Mouse (Mus musculus) embryonic facial prominence, embryonic 13.5 days (tissue): ENCODE results near the gene Vipr1. TPM values are rescaled to one million over a fixed set of nuclear protein-coding genes. Genes with fewer than 3 reads are reported as not detected.
A peak's percentile ranks its signal among the peaks of the same experiment; 100 is the strongest.

Experiments
- ATAC-seq: fragments of 200-750 bp; cut with Nextera tagmentation; 2 replicates; pipeline ENCODE4 v1.8.0; 2017; ENCODE audit warnings: low read depth; ENCODE audit not compliant: insufficient number of reproducible peaks, insufficient read depth, low FRiP score, low TSS enrichment
- H3K27ac ChIP-seq: fragments of 300-500 bp; sonication (generic); 2 replicates; pipeline ENCODE4 v1.5.1; 2015; ENCODE audit warnings: moderate library complexity, mild to moderate bottlenecking, inconsistent platforms
- H3K27me3 ChIP-seq: fragments of 300-500 bp; sonication (generic); 2 replicates; pipeline ENCODE4 v1.6.1; 2015; ENCODE audit warnings: mild to moderate bottlenecking, inconsistent platforms
- H3K36me3 ChIP-seq: fragments of 300-500 bp; sonication (generic); 2 replicates; pipeline ENCODE4 v1.6.1; 2015; ENCODE audit warnings: mild to moderate bottlenecking, inconsistent platforms
- H3K4me1 ChIP-seq: fragments of 300-500 bp; sonication (generic); 2 replicates; pipeline ENCODE4 v1.6.1; 2015; ENCODE audit warnings: inconsistent platforms
- H3K4me2 ChIP-seq: fragments of 300-500 bp; sonication (generic); 2 replicates; pipeline ENCODE4 v1.6.1; 2015; ENCODE audit warnings: moderate library complexity, mild to moderate bottlenecking, inconsistent platforms
- H3K4me3 ChIP-seq: fragments of 300-500 bp; sonication (generic); 2 replicates; pipeline ENCODE4 v1.5.1; 2015; ENCODE audit warnings: mild to moderate bottlenecking, inconsistent platforms
- H3K9ac ChIP-seq: fragments of 300-500 bp; sonication (generic); 2 replicates; pipeline ENCODE4 v1.6.1; 2015; ENCODE audit warnings: mild to moderate bottlenecking, inconsistent platforms
- H3K9me3 ChIP-seq: fragments of 300-500 bp; sonication (generic); 2 replicates; pipeline ENCODE4 v1.6.1; 2016; ENCODE audit warnings: inconsistent platforms
- WGBS: fragments of 180-500 bp; shearing (Covaris S2); methylation state at CpG from one replicate; pipeline ENCODE4 v1.1.7; 2015; ENCODE audit warnings: mixed read lengths; 5-methylcytosine and 5-hydroxymethylcytosine counted together
- polyA plus RNA-seq: library from polyadenylated mRNA; unstranded; fragments of >200 nt; fragmentation: Nextera tagmentation; extraction: Ambion mirVana; gene quantifications from 2 replicates; pipeline ENCODE4 v1.2.1, GENCODE M21; 2015

Vipr1 gene
- polyA plus RNA-seq, 1 experiment from 2014 or later, result 0.67 TPM

GRCm38 (mm10) chr9:121664104-121664503 is 21.6 kb downstream of the Vipr1 start:
- H3K4me1 ChIP-seq, result peaks cover 1% of the 10 kb centered on the region
- no peaks in the 10 kb centered on the region for H3K9me3 ChIP-seq
- peaks cover 32% of the 10 kb centered on the region for H3K27me3 ChIP-seq
- no peak overlapping the region for H3K9ac ChIP-seq
- WGBS, result 80% methylated on average over 5 of the region's 5 CpGs
- H3K4me3 ChIP-seq, result no peak overlapping the region
- ATAC-seq, result no peak
- no peaks in the 10 kb centered on the region for H3K36me3 ChIP-seq
- H3K4me2 ChIP-seq, result no peak overlapping the region
- no peak overlapping the region for H3K27ac ChIP-seq

GRCm38 (mm10) chr9:121666957-121667630 is 24.6 kb downstream of the Vipr1 start:
- peaks cover 53% of the 10 kb centered on the region for H3K27me3 ChIP-seq
- H3K9me3 ChIP-seq, result no peaks in the 10 kb centered on the region
- H3K9ac ChIP-seq, result no peak overlapping the region
- no peak for ATAC-seq
- 75% methylated on average over 16 of the region's 16 CpGs for WGBS
- no peak overlapping the region for H3K4me2 ChIP-seq
- peaks cover 13% of the 10 kb centered on the region for H3K4me1 ChIP-seq
- no peak overlapping the region for H3K27ac ChIP-seq
- H3K36me3 ChIP-seq, result no peaks in the 10 kb centered on the region
- H3K4me3 ChIP-seq, result no peak overlapping the region

GRCm38 (mm10) chr9:121667822-121668221 is 25.3 kb downstream of the Vipr1 start:
- Histone ChIP-seq H3K36me3 (no peaks in the 10 kb centered on the region), H3K4me1 (peaks cover 17% of the 10 kb centered on the region), H3K27ac (no peak overlapping the region), H3K9me3 (no peaks in the 10 kb centered on the region), H3K4me3 (no peak overlapping the region), H3K27me3 (peaks cover 53% of the 10 kb centered on the region), H3K4me2 (no peak overlapping the region), H3K9ac (no peak overlapping the region)
- 0 out of 2 replicates have a peak, but pooled peaks have one; percentile 23 for ATAC-seq
- 77% methylated on average over 11 of the region's 11 CpGs for WGBS

GRCm38 (mm10) chr9:121669348-121669791 is 26.9 kb downstream of the Vipr1 start:
- Histone ChIP-seq H3K27ac (no peak overlapping the region), H3K9me3 (no peaks in the 10 kb centered on the region), H3K36me3 (no peaks in the 10 kb centered on the region), H3K27me3 (peaks cover 53% of the 10 kb centered on the region), H3K9ac (peak overlapping the region; percentile 67), H3K4me3 (peak overlapping the region; percentile 44), H3K4me1 (peaks cover 17% of the 10 kb centered on the region), H3K4me2 (peak overlapping the region; percentile 74)
- peak; percentile 18; the same call in 1 of the 2 replicates for ATAC-seq
- under 1% methylated on average over 28 of the region's 28 CpGs for WGBS

GRCm38 (mm10) chr9:121671300-121671699 is 28.8 kb downstream of the Vipr1 start:
- ATAC-seq, result no peak
- H3K4me1 ChIP-seq, result peaks cover 17% of the 10 kb centered on the region
- H3K9ac ChIP-seq, result no peak overlapping the region
- no peaks in the 10 kb centered on the region for H3K9me3 ChIP-seq
- H3K27me3 ChIP-seq, result peaks cover 48% of the 10 kb centered on the region
- no peak overlapping the region for H3K4me2 ChIP-seq
- H3K36me3 ChIP-seq, result no peaks in the 10 kb centered on the region
- 26% methylated on average over 7 of the region's 7 CpGs for WGBS
- no peak overlapping the region for H3K27ac ChIP-seq
- H3K4me3 ChIP-seq, result no peak overlapping the region

- ATAC-seq, result no peak
- Histone ChIP-seq H3K4me1 (peaks cover 17% of the 10 kb centered on the region), H3K4me2 (no peak overlapping the region), H3K36me3 (no peaks in the 10 kb centered on the region), H3K9me3 (no peaks in the 10 kb centered on the region), H3K27ac (no peak overlapping the region), H3K27me3 (peaks cover 39% of the 10 kb centered on the region), H3K9ac (no peak overlapping the region), H3K4me3 (no peak overlapping the region)
- 48% methylated on average over 5 of the region's 5 CpGs for WGBS
These were observed 29.8 kb downstream of the Vipr1 start for GRCm38 (mm10) chr9:121672311-121672710.

- H3K9me3 ChIP-seq, result no peaks in the 10 kb centered on the region
- 82% methylated on average over 5 of the region's 5 CpGs for WGBS
- no peak for ATAC-seq
These were observed 31.2 kb downstream of the Vipr1 start for GRCm38 (mm10) chr9:121673716-121674115.

GRCm38 (mm10) chr9:121675011-121675410 is 32.5 kb downstream of the Vipr1 start:
- Histone ChIP-seq H3K9ac (no peak overlapping the region), H3K4me1 (peaks cover 6% of the 10 kb centered on the region; the same call in 1 of the 2 replicates), H3K36me3 (no peaks in the 10 kb centered on the region), H3K27ac (no peak overlapping the region), H3K4me3 (no peak overlapping the region), H3K9me3 (no peaks in the 10 kb centered on the region), H3K4me2 (no peak overlapping the region), H3K27me3 (peaks cover 12% of the 10 kb centered on the region)
- WGBS, result 81% methylated on average over 9 of the region's 9 CpGs
- no peak for ATAC-seq

More at GRCm38 (mm10) chr9:121673716-121674115, 31.2 kb downstream of the Vipr1 start:
- no peak overlapping the region for H3K4me3 ChIP-seq
- H3K4me2 ChIP-seq, result no peak overlapping the region
- H3K36me3 ChIP-seq, result no peaks in the 10 kb centered on the region
- H3K4me1 ChIP-seq, result peaks cover 17% of the 10 kb centered on the region
- no peak overlapping the region for H3K9ac ChIP-seq
- peaks cover 25% of the 10 kb centered on the region for H3K27me3 ChIP-seq
- H3K27ac ChIP-seq, result no peak overlapping the region

GRCm38 (mm10) chr9:121675556-121675955 is 33.0 kb downstream of the Vipr1 start:
- Histone ChIP-seq H3K27me3 (peaks cover 6% of the 10 kb centered on the region), H3K36me3 (no peaks in the 10 kb centered on the region), H3K4me2 (no peak overlapping the region), H3K9ac (no peak overlapping the region), H3K9me3 (no peaks in the 10 kb centered on the region), H3K4me1 (0 out of 2 replicates have a peak, but pooled peaks cover 3% of the 10 kb centered on the region), H3K27ac (no peak overlapping the region), H3K4me3 (no peak overlapping the region)
- ATAC-seq, result no peak
- WGBS, result 91% methylated on average over 2 of the region's 2 CpGs

- Histone ChIP-seq H3K4me2 (no peak overlapping the region), H3K4me1 (0 out of 2 replicates have a peak, but pooled peaks cover 3% of the 10 kb centered on the region), H3K4me3 (no peak overlapping the region), H3K9me3 (no peaks in the 10 kb centered on the region), H3K36me3 (peaks cover 5% of the 10 kb centered on the region; the same call in 1 of the 2 replicates), H3K9ac (no peak overlapping the region), H3K27me3 (no peaks in the 10 kb centered on the region), H3K27ac (no peak overlapping the region)
- ATAC-seq, result no peak
- 78% methylated on average over 4 of the region's 4 CpGs for WGBS
These were observed 34.6 kb downstream of the Vipr1 start for GRCm38 (mm10) chr9:121677069-121677468.

GRCm38 (mm10) chr9:121677476-121677875 is 35.0 kb downstream of the Vipr1 start:
- Histone ChIP-seq H3K9me3 (no peaks in the 10 kb centered on the region), H3K4me1 (no peaks in the 10 kb centered on the region), H3K27me3 (no peaks in the 10 kb centered on the region), H3K9ac (no peak overlapping the region), H3K4me3 (no peak overlapping the region), H3K36me3 (peaks cover 9% of the 10 kb centered on the region; the same call in 1 of the 2 replicates), H3K27ac (no peak overlapping the region), H3K4me2 (no peak overlapping the region)
- ATAC-seq, result no peak
- 81% methylated on average over 8 of the region's 8 CpGs for WGBS

- Histone ChIP-seq H3K9me3 (no peaks in the 10 kb centered on the region), H3K36me3 (peaks cover 24% of the 10 kb centered on the region), H3K4me2 (no peak overlapping the region), H3K27ac (no peak overlapping the region), H3K4me1 (no peaks in the 10 kb centered on the region), H3K27me3 (no peaks in the 10 kb centered on the region), H3K9ac (no peak overlapping the region), H3K4me3 (no peak overlapping the region)
- 20% methylated on average over 6 of the region's 6 CpGs for WGBS
- ATAC-seq, result 0 out of 2 replicates have a peak, but pooled peaks have one; percentile 64
These were observed 37.0 kb downstream of the Vipr1 start for GRCm38 (mm10) chr9:121679549-121679948.
